In the genomic region with DNA sequence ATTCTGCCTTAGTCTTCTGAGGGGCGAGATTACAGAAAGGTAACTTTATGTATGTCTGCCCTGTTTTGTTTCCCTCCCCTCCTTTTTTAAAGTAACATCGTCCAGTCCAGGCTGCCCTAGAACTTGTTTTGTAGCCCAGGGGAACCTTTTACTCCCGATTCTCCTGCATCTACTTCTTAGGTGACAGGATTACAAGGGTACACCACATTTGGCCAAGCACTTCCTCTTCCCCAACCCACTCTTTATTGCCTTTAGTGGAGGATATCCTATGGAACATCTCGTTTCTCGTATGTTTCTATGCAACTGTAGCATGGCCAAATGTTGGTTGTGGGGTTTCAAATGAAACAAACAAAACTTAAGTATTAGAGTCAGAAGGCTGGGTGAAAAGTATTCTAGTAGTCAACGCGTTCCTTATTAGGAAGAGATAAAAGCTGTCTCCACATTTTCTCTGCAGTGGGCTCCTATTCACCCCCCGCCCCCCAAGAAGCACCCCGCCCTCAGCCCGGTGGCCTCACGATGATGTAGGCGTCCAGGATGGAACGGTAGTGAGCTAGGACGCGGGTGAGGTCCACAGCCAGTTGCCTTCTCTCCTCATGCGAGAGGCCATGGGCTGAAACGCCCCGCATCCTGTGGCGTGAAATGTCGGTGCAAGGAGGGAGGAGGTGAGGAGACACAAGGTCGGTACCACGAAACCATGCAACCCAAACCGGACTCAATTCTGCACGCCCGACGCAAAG, we compare ENCODE assay signal across 8 mouse cellular contexts. TPM values are rescaled to one million over a fixed set of nuclear protein-coding genes. Genes with fewer than 3 reads are reported as not detected.
DNase-seq lines count a peak whose midpoint lies in the region; ATAC-seq and TF ChIP-seq lines count a peak whose summit lies in the region.

No protein-coding gene starts in this region.

- 4% methylated on average over 25 of the region's 26 CpGs for WGBS in limb, embryonic 14.5 days
- 5% methylated on average over 26 of the region's 26 CpGs for WGBS in stomach, embryonic 15.5 days

- no peak for TF ChIP-seq POLR2A in limb, embryonic 14.5 days (IDR thresholded peaks at IDR 0.05; ENCODE audit: borderline replicate concordance, extremely low read depth, insufficient read depth, insufficient read length)

- ATAC-seq in megakaryocyte, adult 5-6 weeks (ENCODE audit: poor library complexity, severe bottlenecking), result no peak
- ATAC-seq in erythroblast, adult 5-6 weeks (replicated peaks; ENCODE audit: low FRiP score, poor library complexity, severe bottlenecking), result peak; percentile 59
- peak; percentile 27; the same call in 1 of the 2 replicates for ATAC-seq in limb, embryonic 14.5 days (ENCODE audit: low FRiP score, low read depth)
- ATAC-seq in stomach, embryonic 15.5 days (ENCODE audit: insufficient read depth, low FRiP score, low read depth), result peak; percentile 18

- peaks cover 66% of the 10 kb centered on the region for H3K4me1 ChIP-seq in megakaryocyte, embryonic 14.5 days
- peaks cover 14% of the 10 kb centered on the region for H3K4me1 ChIP-seq in limb, embryonic 14.5 days (ENCODE audit: control insufficient read depth, insufficient read depth, low read length)
- H3K4me1 ChIP-seq in stomach, embryonic 15.5 days, result peaks cover 20% of the 10 kb centered on the region

- no peaks in the 10 kb centered on the region for H3K27me3 ChIP-seq in megakaryocyte, embryonic 14.5 days (replicated peaks)
- no peaks in the 10 kb centered on the region for H3K27me3 ChIP-seq in limb, embryonic 14.5 days (ENCODE audit: control insufficient read depth, insufficient read depth, low read length)
- no peaks in the 10 kb centered on the region for H3K27me3 ChIP-seq in stomach, embryonic 15.5 days (replicated peaks)

- H3K9ac ChIP-seq in limb, embryonic 14.5 days (ENCODE audit: low read depth, low read length, severe bottlenecking), result peak overlapping the region; percentile 78
- peak overlapping the region; percentile 95 for H3K9ac ChIP-seq in stomach, embryonic 15.5 days

- H3K36me3 ChIP-seq in megakaryocyte, embryonic 14.5 days (replicated peaks; ENCODE audit: low read length), result peaks cover 64% of the 10 kb centered on the region
- H3K36me3 ChIP-seq in limb, embryonic 14.5 days (ENCODE audit: control insufficient read depth, insufficient read depth, low read length), result peaks cover 50% of the 10 kb centered on the region
- H3K36me3 ChIP-seq in stomach, embryonic 15.5 days, result peaks cover 29% of the 10 kb centered on the region

- DNase-seq in limb, embryonic 14.5 days (ENCODE audit: low spot score), result no peak
- no peak for DNase-seq in embryo, embryonic 11 days
- DNase-seq in yolk sac, embryonic 10.5 days (ENCODE audit: low spot score), result no peak
- DNase-seq in right cerebral cortex, postnatal 36 days (ENCODE audit: low spot score in 2 of 2), result no peak

- peak overlapping the region; percentile 97 for H3K4me3 ChIP-seq in megakaryocyte, embryonic 14.5 days (replicated peaks)
- H3K4me3 ChIP-seq in limb, embryonic 14.5 days (replicated peaks; ENCODE audit: low read length), result peak overlapping the region; percentile 81
- peak overlapping the region; percentile 94 for H3K4me3 ChIP-seq in stomach, embryonic 15.5 days (replicated peaks)

- peak overlapping the region; percentile 66 for H3K4me2 ChIP-seq in limb, embryonic 14.5 days (replicated peaks; ENCODE audit: low read depth, low read length, severe bottlenecking)
- peak overlapping the region; percentile 61 for H3K4me2 ChIP-seq in stomach, embryonic 15.5 days

- no peaks in the 10 kb centered on the region for H3K9me3 ChIP-seq in megakaryocyte, embryonic 14.5 days
- no peaks in the 10 kb centered on the region for H3K9me3 ChIP-seq in limb, embryonic 14.5 days (ENCODE audit: control insufficient read depth, low read length)
- no peaks in the 10 kb centered on the region for H3K9me3 ChIP-seq in stomach, embryonic 15.5 days

- peak overlapping the region; percentile 78 for H3K27ac ChIP-seq in limb, embryonic 14.5 days (replicated peaks; ENCODE audit: low read depth, low read length)
- peak overlapping the region; percentile 92 for H3K27ac ChIP-seq in stomach, embryonic 15.5 days

RNA-seq across cellular contexts. Expression of gene Isg20l2, which starts 0.6 kb away (rescaled TPM):
- 2.9 and 3.6 TPM in 2 replicates for polyA plus RNA-seq in megakaryocyte, embryonic 14.5 days (2012; ENCODE audit: insufficient read depth, low replicate concordance)
- total RNA-seq in megakaryocyte, adult 5-6 weeks (2015), result 27.5 and 28.8 TPM in 2 replicates
- total RNA-seq in megakaryocyte, adult 5-6 weeks (2017), result 25.0 and 26.3 TPM in 2 replicates
- total RNA-seq in erythroblast, adult 5-6 weeks (2015; ENCODE audit: low replicate concordance), result 8.6 and 10.7 TPM in 2 replicates
- total RNA-seq in erythroblast, adult 5-6 weeks (2017; ENCODE audit: low replicate concordance), result 5.6 and 11.6 TPM in 2 replicates
- polyA plus RNA-seq in limb, embryonic 14.5 days (2012; rRNA removed), result 35.7 and 39.7 TPM in 2 replicates
- 26.7 and 27.0 TPM in 2 replicates for polyA plus RNA-seq in limb, embryonic 14.5 days (2014; fragmentation: Nextera tagmentation; extraction: Ambion mirVana)
- 45.8 and 48.1 TPM in 2 replicates for polyA plus RNA-seq in stomach, embryonic 15.5 days (2015; fragmentation: Nextera tagmentation; extraction: Ambion mirVana)

RNA-seq across cellular contexts. Expression of gene Rrnad1, which starts 1.0 kb away (rescaled TPM):
- polyA plus RNA-seq in megakaryocyte, embryonic 14.5 days (2012; ENCODE audit: insufficient read depth, low replicate concordance), result 13.9 and 14.0 TPM in 2 replicates
- 7.2 and 7.8 TPM in 2 replicates for total RNA-seq in megakaryocyte, adult 5-6 weeks (2015)
- 8.7 and 10.2 TPM in 2 replicates for total RNA-seq in megakaryocyte, adult 5-6 weeks (2017)
- total RNA-seq in erythroblast, adult 5-6 weeks (2015; ENCODE audit: low replicate concordance), result 0.58 and 1.7 TPM in 2 replicates
- total RNA-seq in erythroblast, adult 5-6 weeks (2017; ENCODE audit: low replicate concordance), result 2.4 and 3.2 TPM in 2 replicates
- polyA plus RNA-seq in limb, embryonic 14.5 days (2012; rRNA removed), result 53.6 and 61.8 TPM in 2 replicates
- 15.6 and 18.7 TPM in 2 replicates for polyA plus RNA-seq in limb, embryonic 14.5 days (2014; fragmentation: Nextera tagmentation; extraction: Ambion mirVana)
- polyA plus RNA-seq in stomach, embryonic 15.5 days (2015; fragmentation: Nextera tagmentation; extraction: Ambion mirVana), result 16.2 and 17.6 TPM in 2 replicates

RNA-seq across cellular contexts. Expression of gene Mrpl24, which starts 10.2 kb away (rescaled TPM):
- polyA plus RNA-seq in megakaryocyte, embryonic 14.5 days (2012; ENCODE audit: insufficient read depth, low replicate concordance), result 3.1 and 14.1 TPM in 2 replicates
- 134 and 135 TPM in 2 replicates for total RNA-seq in megakaryocyte, adult 5-6 weeks (2015)
- total RNA-seq in megakaryocyte, adult 5-6 weeks (2017), result 99.8 and 106 TPM in 2 replicates
- total RNA-seq in erythroblast, adult 5-6 weeks (2015; ENCODE audit: low replicate concordance), result 24.0 and 39.1 TPM in 2 replicates
- 16.0 and 23.0 TPM in 2 replicates for total RNA-seq in erythroblast, adult 5-6 weeks (2017; ENCODE audit: low replicate concordance)
- polyA plus RNA-seq in limb, embryonic 14.5 days (2012; rRNA removed), result 88.6 and 124 TPM in 2 replicates
- polyA plus RNA-seq in limb, embryonic 14.5 days (2014; fragmentation: Nextera tagmentation; extraction: Ambion mirVana), result 66.2 and 75.7 TPM in 2 replicates
- polyA plus RNA-seq in stomach, embryonic 15.5 days (2015; fragmentation: Nextera tagmentation; extraction: Ambion mirVana), result 76.4 and 78.2 TPM in 2 replicates

RNA-seq across cellular contexts. Expression of gene Crabp2, which starts 19.0 kb away (rescaled TPM):
- polyA plus RNA-seq in megakaryocyte, embryonic 14.5 days (2012; ENCODE audit: insufficient read depth, low replicate concordance), result 0.47 TPM in 1 of 2 replicates, not detected in the other
- total RNA-seq in megakaryocyte, adult 5-6 weeks (2015), result 1.3 TPM in 1 of 2 replicates, not detected in the other
- not detected in 2 replicates for total RNA-seq in megakaryocyte, adult 5-6 weeks (2017)
- not detected in 2 replicates for total RNA-seq in erythroblast, adult 5-6 weeks (2015; ENCODE audit: low replicate concordance)
- total RNA-seq in erythroblast, adult 5-6 weeks (2017; ENCODE audit: low replicate concordance), result not detected in 2 replicates
- polyA plus RNA-seq in limb, embryonic 14.5 days (2012; rRNA removed), result 176 and 192 TPM in 2 replicates
- polyA plus RNA-seq in limb, embryonic 14.5 days (2014; fragmentation: Nextera tagmentation; extraction: Ambion mirVana), result 267 and 331 TPM in 2 replicates
- 17.2 and 20.0 TPM in 2 replicates for polyA plus RNA-seq in stomach, embryonic 15.5 days (2015; fragmentation: Nextera tagmentation; extraction: Ambion mirVana)

RNA-seq across cellular contexts. Expression of gene Hdgf, which starts 23.4 kb away (rescaled TPM):
- 140 and 1,011 TPM in 2 replicates for polyA plus RNA-seq in megakaryocyte, embryonic 14.5 days (2012; ENCODE audit: insufficient read depth, low replicate concordance)
- total RNA-seq in megakaryocyte, adult 5-6 weeks (2015), result 131 and 154 TPM in 2 replicates
- total RNA-seq in megakaryocyte, adult 5-6 weeks (2017), result 217 and 229 TPM in 2 replicates
- total RNA-seq in erythroblast, adult 5-6 weeks (2015; ENCODE audit: low replicate concordance), result 99.5 and 116 TPM in 2 replicates
- total RNA-seq in erythroblast, adult 5-6 weeks (2017; ENCODE audit: low replicate concordance), result 131 and 168 TPM in 2 replicates
- 160 and 203 TPM in 2 replicates for polyA plus RNA-seq in limb, embryonic 14.5 days (2012; rRNA removed)
- 260 and 268 TPM in 2 replicates for polyA plus RNA-seq in limb, embryonic 14.5 days (2014; fragmentation: Nextera tagmentation; extraction: Ambion mirVana)
- 238 and 249 TPM in 2 replicates for polyA plus RNA-seq in stomach, embryonic 15.5 days (2015; fragmentation: Nextera tagmentation; extraction: Ambion mirVana)
